Comparison of ENCODE assay signal across 14 mouse cellular contexts in genomic region chr19:57180333-57180732, GRCm38 (mm10).
DNase-seq lines count a peak whose midpoint lies in the region; ATAC-seq and TF ChIP-seq lines count a peak whose summit lies in the region.
"Had no signal": no experiment of that assay in that cellular context is flagged by ENCODE, and none has a peak within 500 bp of the region (broad histone marks: within the 10 kb centered on the region; RNA-seq: fewer than 3 reads in every experiment).

No protein-coding gene starts in this region.

- TF ChIP-seq POLR2A in brain, embryonic 14.5 days (IDR thresholded peaks at IDR 0.05; ENCODE audit: borderline replicate concordance, extremely low read depth, insufficient read depth, insufficient read length, poor library complexity, severe bottlenecking): no peak

- TF ChIP-seq CTCF in brain, embryonic 14.5 days (IDR thresholded peaks at IDR 0.05; ENCODE audit: borderline replicate concordance, extremely low read depth, insufficient read depth, insufficient read length): no peak
- no peak for TF ChIP-seq CTCF in liver, postnatal 0 days (IDR thresholded peaks at IDR 0.05; ENCODE audit: low read depth)

- no peaks in the 10 kb centered on the region for H3K36me3 ChIP-seq in embryonic facial prominence, embryonic 14.5 days (ENCODE audit: control insufficient read depth, insufficient read depth, low read length)
- H3K36me3 ChIP-seq in embryonic facial prominence, embryonic 10.5 days (replicated peaks): no peaks in the 10 kb centered on the region
- H3K36me3 ChIP-seq in kidney, embryonic 16.5 days (ENCODE audit: insufficient read depth, low read length): no peaks in the 10 kb centered on the region
- no peaks in the 10 kb centered on the region for H3K36me3 ChIP-seq in liver, postnatal 0 days (replicated peaks; ENCODE audit: insufficient read depth, low read length)
- H3K36me3 ChIP-seq: liver, embryonic 15.5 days; midbrain, embryonic 12.5 days had no signal

- H3K9ac ChIP-seq in embryonic facial prominence, embryonic 14.5 days (ENCODE audit: low read depth, low read length): no peak overlapping the region
- H3K9ac ChIP-seq in kidney, embryonic 16.5 days (replicated peaks; ENCODE audit: low read length): no peak overlapping the region
- no peak overlapping the region for H3K9ac ChIP-seq in liver, postnatal 0 days (replicated peaks)
- H3K9ac ChIP-seq: liver, embryonic 15.5 days; midbrain, embryonic 12.5 days had no signal

- 61% methylated on average over 9 of the region's 9 CpGs for WGBS in embryonic facial prominence, embryonic 14.5 days
- 70% methylated on average over 9 of the region's 9 CpGs for whole genome bisulfite sequencing in embryonic facial prominence, embryonic 10.5 days
- WGBS in kidney, embryonic 16.5 days: 55% methylated on average over 9 of the region's 9 CpGs
- 40% methylated on average over 9 of the region's 9 CpGs for WGBS in liver, postnatal 0 days (ENCODE audit: insufficient replicate concordance)

- no peak overlapping the region for H3K4me2 ChIP-seq in embryonic facial prominence, embryonic 14.5 days (ENCODE audit: low read depth, low read length)
- H3K4me2 ChIP-seq in kidney, embryonic 16.5 days (replicated peaks; ENCODE audit: low read depth, low read length): no peak overlapping the region
- H3K4me2 ChIP-seq in liver, postnatal 0 days (ENCODE audit: low read depth, low read length): no peak overlapping the region
- H3K4me2 ChIP-seq: liver, embryonic 15.5 days; midbrain, embryonic 12.5 days had no signal

- H3K27me3 ChIP-seq in embryonic facial prominence, embryonic 14.5 days (replicated peaks; ENCODE audit: control insufficient read depth, insufficient read depth, low read length): no peaks in the 10 kb centered on the region
- no peaks in the 10 kb centered on the region for H3K27me3 ChIP-seq in embryonic facial prominence, embryonic 10.5 days (replicated peaks; ENCODE audit: low read depth, poor library complexity, severe bottlenecking)
- no peaks in the 10 kb centered on the region for H3K27me3 ChIP-seq in kidney, embryonic 16.5 days (ENCODE audit: insufficient read depth, low read length)
- no peaks in the 10 kb centered on the region for H3K27me3 ChIP-seq in liver, postnatal 0 days (ENCODE audit: insufficient read depth, low read length)
- H3K27me3 ChIP-seq: liver, embryonic 15.5 days; midbrain, embryonic 12.5 days had no signal

- no peak for DNase-seq in embryonic facial prominence, embryonic 14.5 days (ENCODE audit: low spot score)
- DNase-seq in embryonic facial prominence, embryonic 10.5 days (ENCODE audit: low spot score): no peak
- no peak for DNase-seq in kidney, adult 9 months
- DNase-seq in brain, embryonic 14.5 days (ENCODE audit: low read depth): peak; percentile 24
- DNase-seq in liver, postnatal 0 days: no peak
- no peak for DNase-seq in cerebellum, postnatal 10 days
- DNase-seq in ovary, postnatal 14 days (ENCODE audit: low spot score): no peak
- DNase-seq: adrenal gland, postnatal 25 days; cerebellum, adult 9-11 months; kidney, adult 11 months; right cerebral cortex, postnatal 14 days had no signal

- no peaks in the 10 kb centered on the region; the same call in 1 of the 2 replicates for H3K4me1 ChIP-seq in embryonic facial prominence, embryonic 14.5 days (ENCODE audit: control insufficient read depth, insufficient read depth, low read length)
- H3K4me1 ChIP-seq in embryonic facial prominence, embryonic 10.5 days: peaks cover 20% of the 10 kb centered on the region; the same call in 1 of the 2 replicates
- H3K4me1 ChIP-seq in kidney, embryonic 16.5 days (ENCODE audit: insufficient read depth, low read length): peaks cover 21% of the 10 kb centered on the region
- peaks cover 22% of the 10 kb centered on the region; the same call in 1 of the 2 replicates for H3K4me1 ChIP-seq in liver, postnatal 0 days (ENCODE audit: insufficient read depth)
- H3K4me1 ChIP-seq: midbrain, embryonic 12.5 days had no signal

- ATAC-seq in embryonic facial prominence, embryonic 14.5 days (ENCODE audit: low read depth): no peak
- ATAC-seq in kidney, embryonic 16.5 days (ENCODE audit: low FRiP score, low TSS enrichment): no peak
- no peak for ATAC-seq in liver, postnatal 0 days

- no peak for TF ChIP-seq EP300 in liver, postnatal 0 days (IDR thresholded peaks at IDR 0.05; ENCODE audit: low read depth)

- 0 out of 2 replicates have a peak overlapping the region, but pooled peaks have one; percentile 4 for H3K27ac ChIP-seq in embryonic facial prominence, embryonic 14.5 days (replicated peaks; ENCODE audit: low read depth, low read length)
- no peak overlapping the region for H3K27ac ChIP-seq in embryonic facial prominence, embryonic 10.5 days (replicated peaks)
- peak overlapping the region; percentile 68 for H3K27ac ChIP-seq in kidney, embryonic 16.5 days (ENCODE audit: low read length)
- peak overlapping the region; percentile 95 for H3K27ac ChIP-seq in liver, postnatal 0 days (ENCODE audit: low read depth)
- H3K27ac ChIP-seq: midbrain, embryonic 12.5 days had no signal

- H3K9me3 ChIP-seq in embryonic facial prominence, embryonic 14.5 days (ENCODE audit: control insufficient read depth, low read length): no peaks in the 10 kb centered on the region
- no peaks in the 10 kb centered on the region for H3K9me3 ChIP-seq in embryonic facial prominence, embryonic 10.5 days
- H3K9me3 ChIP-seq in kidney, embryonic 16.5 days (ENCODE audit: low read length): no peaks in the 10 kb centered on the region
- no peaks in the 10 kb centered on the region for H3K9me3 ChIP-seq in liver, postnatal 0 days (ENCODE audit: low read length)
- H3K9me3 ChIP-seq: liver, embryonic 15.5 days; midbrain, embryonic 12.5 days had no signal

- no peak overlapping the region for H3K4me3 ChIP-seq in embryonic facial prominence, embryonic 14.5 days (ENCODE audit: low read depth, low read length)
- no peak overlapping the region for H3K4me3 ChIP-seq in embryonic facial prominence, embryonic 10.5 days
- H3K4me3 ChIP-seq in kidney, embryonic 16.5 days (ENCODE audit: low read length): no peak overlapping the region
- H3K4me3 ChIP-seq in liver, postnatal 0 days (ENCODE audit: low read depth, low read length): no peak overlapping the region
- H3K4me3 ChIP-seq: liver, embryonic 15.5 days; midbrain, embryonic 12.5 days had no signal
